Mouse (Mus musculus): ENCODE measurements around the gene Hist2h2be.

Hist2h2be gene

DNA sequence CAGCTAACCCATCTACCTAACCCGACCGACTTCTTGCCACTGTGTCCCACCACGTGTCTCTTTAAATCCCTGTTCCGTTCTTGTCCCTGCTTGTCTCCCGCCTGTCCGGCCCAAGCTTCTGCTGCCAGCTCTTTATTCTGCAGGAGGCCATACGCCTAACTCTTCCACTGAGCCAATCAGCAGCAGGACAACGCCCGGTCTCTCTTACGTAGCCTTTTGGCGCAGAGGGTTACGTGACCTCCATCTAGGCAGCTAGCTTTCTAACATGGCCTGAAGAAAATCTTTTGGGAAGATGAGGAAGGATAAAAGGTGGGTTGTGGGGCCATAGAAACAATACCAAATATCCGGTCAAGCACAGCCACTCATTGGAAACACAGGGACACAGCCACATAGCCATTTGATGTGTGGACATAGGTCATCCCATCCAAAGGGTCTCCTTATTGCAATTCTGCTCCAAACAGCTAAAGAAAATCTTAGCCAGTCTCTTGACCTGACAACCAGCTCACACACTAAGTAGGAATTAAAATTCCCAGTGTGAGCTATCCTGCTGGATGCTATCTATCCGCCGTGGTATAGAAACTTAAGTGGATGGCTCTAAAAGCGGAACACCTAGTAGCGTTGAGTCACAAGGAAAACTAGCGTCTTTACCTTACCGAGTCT lies 41.4 kb downstream of the Hist2h2be start:
- WGBS, result 1% methylated on average over 19 of the region's 19 CpGs

DNA sequence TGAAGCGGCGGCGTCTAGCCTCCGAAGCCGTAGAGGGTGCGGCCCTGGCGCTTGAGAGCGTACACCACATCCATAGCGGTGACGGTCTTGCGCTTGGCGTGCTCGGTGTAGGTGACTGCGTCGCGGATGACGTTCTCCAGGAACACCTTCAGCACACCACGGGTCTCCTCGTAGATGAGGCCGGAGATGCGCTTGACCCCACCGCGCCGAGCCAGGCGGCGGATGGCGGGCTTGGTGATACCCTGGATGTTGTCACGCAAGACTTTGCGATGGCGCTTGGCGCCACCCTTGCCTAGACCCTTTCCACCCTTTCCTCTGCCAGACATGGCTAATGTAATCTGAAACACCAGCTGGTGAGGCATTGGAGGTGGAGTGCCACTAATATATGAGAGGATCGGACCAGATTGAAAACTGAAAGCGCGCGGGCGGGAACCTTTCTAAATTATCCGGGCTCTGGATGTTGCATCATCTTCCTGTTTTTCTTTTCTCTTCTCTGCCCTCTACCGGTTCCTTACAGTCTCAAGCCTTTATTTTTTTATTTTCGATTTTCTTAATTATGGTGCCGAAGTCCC lies 42.1 kb downstream of the Hist2h2be start, which contains the start of gene Hist2h4:
TSS of gene Hist2h4 (minus strand) at position 333 of the 572 bp plus-strand sequence.
- under 1% methylated on average over 40 of the region's 40 CpGs for WGBS

GRCm38 (mm10) chr3:96263558-96264403 lies 42.9 kb downstream of the Hist2h2be start:
- WGBS, result 2% methylated on average over 27 of the region's 27 CpGs

GRCm38 (mm10) chr3:96264404-96264949 lies 43.6 kb downstream of the Hist2h2be start:
- WGBS, result 75% methylated on average over 7 of the region's 7 CpGs

GRCm38 (mm10) chr3:96266132-96266710 lies 45.3 kb downstream of the Hist2h2be start:
- WGBS, result 88% methylated on average over 8 of the region's 8 CpGs

DNA sequence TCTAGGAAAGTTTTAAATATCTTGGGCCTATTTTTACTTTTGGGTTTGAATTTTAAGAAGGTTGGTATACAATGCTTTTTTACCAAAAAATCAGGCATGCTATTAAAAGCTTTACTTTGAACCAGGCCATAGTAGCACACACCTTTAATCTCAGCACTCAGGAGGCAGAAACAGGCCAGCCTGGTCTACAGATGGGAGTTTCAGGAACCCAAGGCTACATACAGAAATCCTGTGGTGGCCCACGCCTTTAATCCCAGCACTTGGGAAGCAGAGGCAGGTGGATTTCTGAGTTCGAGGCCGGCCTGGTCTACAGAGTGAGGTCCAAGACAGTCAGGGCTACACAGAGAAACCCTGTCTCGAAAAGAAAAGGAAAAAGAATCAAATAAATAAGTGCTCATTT lies 46.6 kb downstream of the Hist2h2be start:
- 72% methylated on average over 4 of the region's 4 CpGs for WGBS

DNA sequence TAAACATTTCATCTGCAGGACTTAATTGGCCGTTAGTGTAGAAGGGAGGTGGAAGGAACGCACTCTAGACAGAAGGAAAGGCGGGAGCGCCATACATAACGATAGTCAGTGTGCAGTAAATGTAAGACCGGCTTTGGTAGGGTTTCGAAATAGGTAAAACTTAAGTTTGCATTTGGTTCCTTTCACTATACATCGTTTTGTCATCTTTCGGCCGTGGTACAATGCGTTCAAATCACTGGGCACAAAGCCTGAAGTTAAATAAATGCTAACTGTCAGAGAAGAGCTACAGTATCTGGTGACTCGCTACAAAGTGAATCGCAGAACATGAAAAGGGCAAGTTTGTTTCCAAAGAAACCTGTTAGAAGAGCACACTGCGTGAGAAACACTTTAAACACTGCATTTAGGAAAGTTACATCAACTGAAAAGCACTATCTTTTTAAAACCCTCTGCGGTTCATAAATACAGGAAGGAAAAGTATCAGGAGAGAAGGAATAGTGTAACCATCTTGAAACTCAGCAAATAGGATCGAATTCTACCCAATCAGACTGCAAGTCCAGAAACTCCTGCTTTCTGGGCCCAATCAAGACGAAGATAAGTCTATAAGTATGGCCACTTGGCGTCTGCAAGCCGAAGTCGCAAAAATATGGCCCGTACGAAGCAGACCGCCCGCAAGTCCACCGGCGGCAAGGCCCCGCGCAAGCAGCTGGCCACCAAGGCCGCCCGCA lies 47.3 kb downstream of the Hist2h2be start, which contains the start of gene Hist2h3b:
TSS of gene Hist2h3b (plus strand) at position 604 of the 725 bp plus-strand sequence.
- WGBS, result 6% methylated on average over 30 of the region's 30 CpGs

GRCm38 (mm10) chr3:96268776-96269378 lies 48.0 kb downstream of the Hist2h2be start:
- 1% methylated on average over 15 of the region's 44 CpGs for WGBS

GRCm38 (mm10) chr3:96269511-96270474 lies 48.9 kb downstream of the Hist2h2be start, which contains the start of gene Hist2h2bb:
Gene Hist2h2bb (plus strand): TSS chr3:96269752.
- WGBS, result 1% methylated on average over 45 of the region's 45 CpGs

Data from cerebral cortex, adult 2 months (tissue).